In genomic region chr5:73359752-73360141, GRCm38 (mm10) we compare ENCODE assay signal across 8 mouse cellular contexts. TPM values are rescaled to one million over a fixed set of nuclear protein-coding genes. Genes with fewer than 3 reads are reported as not detected.
DNase-seq lines count a peak whose midpoint lies in the region; ATAC-seq and TF ChIP-seq lines count a peak whose summit lies in the region.

No protein-coding gene starts in this region.

- H3K4me3 ChIP-seq in lung, embryonic 14.5 days (ENCODE audit: low read depth, low read length) = no peak overlapping the region
- H3K4me3 ChIP-seq in forebrain, embryonic 15.5 days = peak overlapping the region; percentile 2; the same call in 1 of the 2 replicates

- no peak for ATAC-seq in lung, embryonic 14.5 days (ENCODE audit: insufficient read depth)
- no peak for ATAC-seq in forebrain, embryonic 15.5 days (replicated peaks)
- no peak for ATAC-seq in megakaryocyte, adult 5-6 weeks (ENCODE audit: poor library complexity, severe bottlenecking)

- H3K9me3 ChIP-seq in lung, embryonic 14.5 days (ENCODE audit: low read depth, low read length) = no peaks in the 10 kb centered on the region
- no peaks in the 10 kb centered on the region for H3K9me3 ChIP-seq in forebrain, embryonic 15.5 days

- H3K36me3 ChIP-seq in lung, embryonic 14.5 days (ENCODE audit: insufficient read depth) = no peaks in the 10 kb centered on the region
- no peaks in the 10 kb centered on the region for H3K36me3 ChIP-seq in forebrain, embryonic 15.5 days

- 0 out of 2 replicates have a peak, but pooled peaks cover 4% of the 10 kb centered on the region for H3K27me3 ChIP-seq in lung, embryonic 14.5 days (ENCODE audit: insufficient read depth, low read length)
- H3K27me3 ChIP-seq in forebrain, embryonic 15.5 days = no peaks in the 10 kb centered on the region

- no peak for TF ChIP-seq CTCF in lung, embryonic 14.5 days (IDR thresholded peaks at IDR 0.05; ENCODE audit: low read depth)

- no peak overlapping the region for H3K9ac ChIP-seq in lung, embryonic 14.5 days
- no peak overlapping the region for H3K9ac ChIP-seq in forebrain, embryonic 15.5 days (replicated peaks)

- 35% methylated on average over 12 of the region's 12 CpGs for WGBS in lung, embryonic 14.5 days
- WGBS in forebrain, embryonic 15.5 days = 38% methylated on average over 12 of the region's 12 CpGs

- peak overlapping the region; percentile 43 for H3K4me2 ChIP-seq in lung, embryonic 14.5 days
- H3K4me2 ChIP-seq in forebrain, embryonic 15.5 days (replicated peaks) = 0 out of 2 replicates have a peak overlapping the region, but pooled peaks have one; percentile 20

- H3K27ac ChIP-seq in lung, embryonic 14.5 days (ENCODE audit: low read depth) = no peak overlapping the region
- H3K27ac ChIP-seq in forebrain, embryonic 15.5 days (replicated peaks) = no peak overlapping the region

- no peak for DNase-seq in lung, embryonic 14.5 days
- no peak for DNase-seq in lung, postnatal 4 days
- DNase-seq in left cerebral cortex, adult 9 months (ENCODE audit: low spot score in 2 of 2) = peak; percentile 65 to 77
- DNase-seq in right cerebral cortex, postnatal 14 days = peak; percentile 39
- DNase-seq in spleen, adult 18-20 months = no peak
- DNase-seq in cerebellum, adult 9-11 months = no peak

- H3K4me1 ChIP-seq in lung, embryonic 14.5 days (ENCODE audit: insufficient read depth) = no peaks in the 10 kb centered on the region
- H3K4me1 ChIP-seq in forebrain, embryonic 15.5 days = no peaks in the 10 kb centered on the region

RNA-seq across cellular contexts. Expression of gene Ociad2, which starts 18.9 kb away (rescaled TPM):
- 29.3 and 31.4 TPM in 2 replicates for polyA plus RNA-seq in lung, embryonic 14.5 days (2014; fragmentation: Nextera tagmentation; extraction: Ambion mirVana)
- 21.1 and 22.2 TPM in 2 replicates for polyA plus RNA-seq in forebrain, embryonic 15.5 days (2015; fragmentation: Nextera tagmentation; extraction: Ambion mirVana)
- total RNA-seq in megakaryocyte, adult 5-6 weeks (2015) = 0.11 TPM in 1 of 2 replicates, not detected in the other
- 1.8 TPM in 1 of 2 replicates, not detected in the other for total RNA-seq in megakaryocyte, adult 5-6 weeks (2017)

RNA-seq across cellular contexts. Expression of gene Cwh43, which starts 46.1 kb away (rescaled TPM):
- 0.18 TPM in 1 of 2 replicates, not detected in the other for polyA plus RNA-seq in lung, embryonic 14.5 days (2014; fragmentation: Nextera tagmentation; extraction: Ambion mirVana)
- 0.06 and 0.08 TPM in 2 replicates for polyA plus RNA-seq in forebrain, embryonic 15.5 days (2015; fragmentation: Nextera tagmentation; extraction: Ambion mirVana)
- not detected in 2 replicates for total RNA-seq in megakaryocyte, adult 5-6 weeks (2015)
- total RNA-seq in megakaryocyte, adult 5-6 weeks (2017) = not detected in 2 replicates

Comparison
In these comparisons a context has a peak if more than half of its experiments do, and no peak if none do; other contexts are left out.
1. DNase-seq: peak in left cerebral cortex, adult 9 months (2 of 2) and right cerebral cortex, postnatal 14 days (single experiment); none in lung, embryonic 14.5 days (single experiment), lung, postnatal 4 days (0 of 2), spleen, adult 18-20 months (0 of 2) and cerebellum, adult 9-11 months (single experiment).